Mouse (Mus musculus) thymus, postnatal 25 days (tissue): ENCODE measurements around the gene Acsf3.

Experiments
- DNase-seq: peaks from one replicate; pipeline ENCODE4 v3.0.0; 2022

The Acsf3 gene

DNA sequence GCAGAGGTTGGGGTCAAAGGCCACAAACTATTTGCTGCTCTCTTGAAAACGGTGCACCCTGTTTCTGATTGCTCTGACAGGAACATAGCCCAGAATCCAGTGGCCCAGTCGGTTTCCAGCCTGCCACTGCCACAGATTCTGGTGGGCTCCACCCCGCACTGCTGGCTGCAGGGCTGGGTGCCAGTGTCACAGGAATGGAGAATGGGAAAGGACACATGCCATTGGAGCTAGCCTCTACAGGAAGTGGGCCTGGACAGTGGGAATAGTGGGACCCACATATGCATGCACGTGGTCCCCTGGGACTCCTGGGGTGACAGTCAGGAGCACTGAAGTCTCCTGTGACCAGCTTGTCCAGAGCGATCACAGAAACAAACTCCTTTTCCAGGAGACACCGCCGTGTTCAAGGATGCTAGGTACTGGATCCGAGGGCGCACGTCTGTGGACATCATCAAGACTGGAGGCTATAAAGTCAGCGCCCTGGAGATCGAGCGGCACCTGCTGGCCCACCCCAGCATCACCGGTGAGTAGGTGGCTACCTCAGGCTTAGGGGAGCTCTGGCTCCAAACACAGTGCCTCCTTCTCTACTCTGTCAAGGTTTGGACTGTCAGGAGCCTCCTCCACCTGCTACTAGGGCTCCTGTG lies 37.4 kb downstream of the Acsf3 start:
- peak; percentile 50 for DNase-seq

DNA sequence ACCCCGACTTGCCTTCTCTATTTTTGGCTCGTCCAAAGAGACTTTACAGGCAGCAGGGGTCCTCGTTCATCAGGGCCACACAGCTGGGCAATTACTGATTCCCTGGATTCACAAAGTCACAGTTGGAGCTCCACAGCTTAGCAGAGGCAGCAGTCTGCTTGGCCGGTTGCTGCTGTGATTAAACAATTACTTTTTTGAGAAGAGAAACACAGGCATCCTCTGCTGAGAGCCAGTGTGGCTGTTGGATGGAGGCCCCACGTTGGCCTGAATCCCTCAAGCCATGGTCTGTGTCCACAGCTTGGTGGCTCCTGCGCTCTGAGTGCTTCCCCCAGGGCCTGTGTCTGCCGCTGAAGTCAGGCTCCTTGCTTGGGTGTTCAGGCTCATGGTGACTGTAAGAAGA lies 39.3 kb downstream of the Acsf3 start:
- DNase-seq = no peak

DNA sequence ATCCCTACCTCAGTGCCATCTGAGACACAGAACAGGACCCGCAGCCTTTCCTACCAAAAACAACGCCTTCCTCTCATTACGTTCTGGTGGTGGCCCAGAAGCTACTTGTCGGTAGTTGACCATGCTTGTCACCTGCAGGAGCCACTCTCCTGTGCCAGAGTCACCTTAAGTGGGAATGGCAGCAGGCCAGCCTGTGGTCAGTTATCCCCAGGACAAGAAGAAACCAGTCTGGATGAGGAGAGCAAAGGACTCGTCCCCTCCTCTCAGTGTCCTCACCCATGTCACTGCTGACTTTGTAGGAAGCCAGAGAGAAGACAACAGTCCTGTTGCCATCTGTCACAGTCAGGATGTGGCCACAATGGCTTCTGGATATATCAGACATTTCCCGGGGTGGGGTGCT lies 41.7 kb downstream of the Acsf3 start:
- no peak for DNase-seq

DNA sequence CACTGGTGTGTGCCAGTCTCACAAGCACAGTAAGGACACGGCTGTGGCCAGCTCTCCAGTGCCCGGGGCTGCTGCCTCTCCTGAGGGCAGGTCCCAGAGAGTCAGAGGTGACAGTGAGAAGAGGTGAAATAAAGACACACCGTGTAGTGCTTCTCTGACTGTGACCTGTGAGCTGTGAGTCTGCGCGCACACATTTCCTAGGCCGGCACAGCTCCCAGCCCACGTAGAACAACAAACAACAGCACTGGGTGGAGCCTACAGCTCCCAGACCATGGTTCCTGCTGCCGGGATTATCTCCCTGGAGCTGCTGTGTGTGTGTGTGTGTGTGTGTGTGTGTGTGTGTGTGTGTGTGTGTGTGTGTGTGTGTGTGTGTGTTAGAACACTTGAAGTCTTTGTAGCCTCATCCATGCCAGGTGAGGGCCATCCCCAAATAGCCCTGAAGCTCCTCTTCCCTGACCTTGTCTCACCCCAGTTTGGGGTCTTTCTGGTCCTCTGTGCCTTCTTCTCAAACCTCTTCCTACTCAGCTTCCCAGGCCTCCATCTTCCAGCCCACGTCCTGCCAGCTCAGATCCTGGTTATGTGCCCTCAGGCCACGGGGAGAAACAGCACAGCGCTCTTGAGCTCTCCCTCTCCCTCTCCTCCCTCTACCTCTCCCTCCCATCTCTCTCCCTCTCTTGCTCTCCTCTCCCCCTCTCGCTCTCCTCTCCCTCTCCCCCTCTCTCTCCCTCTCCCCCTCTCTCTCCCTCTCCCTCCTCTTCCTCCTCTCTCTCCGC lies 42.6 kb downstream of the Acsf3 start:
- no peak for DNase-seq

DNA sequence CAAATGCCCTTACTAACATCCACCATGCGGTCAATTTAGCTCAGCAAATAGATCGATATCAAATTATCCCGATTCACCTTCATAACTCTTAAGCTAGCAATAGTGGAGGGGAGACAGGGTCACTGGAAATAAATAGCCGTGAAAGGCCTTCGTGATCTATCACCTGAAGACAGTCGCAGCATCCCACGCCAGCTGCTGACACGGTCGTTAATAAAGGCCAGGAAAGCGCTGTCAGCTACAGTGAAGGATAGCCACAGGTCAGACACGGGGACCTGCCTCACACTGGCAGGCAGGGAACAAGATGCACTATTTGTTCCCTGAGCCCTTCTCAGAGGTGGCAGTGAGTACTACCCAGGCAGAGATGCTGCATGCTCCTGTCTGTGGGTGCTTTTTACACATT lies 44.5 kb downstream of the Acsf3 start:
- no peak for DNase-seq

DNA sequence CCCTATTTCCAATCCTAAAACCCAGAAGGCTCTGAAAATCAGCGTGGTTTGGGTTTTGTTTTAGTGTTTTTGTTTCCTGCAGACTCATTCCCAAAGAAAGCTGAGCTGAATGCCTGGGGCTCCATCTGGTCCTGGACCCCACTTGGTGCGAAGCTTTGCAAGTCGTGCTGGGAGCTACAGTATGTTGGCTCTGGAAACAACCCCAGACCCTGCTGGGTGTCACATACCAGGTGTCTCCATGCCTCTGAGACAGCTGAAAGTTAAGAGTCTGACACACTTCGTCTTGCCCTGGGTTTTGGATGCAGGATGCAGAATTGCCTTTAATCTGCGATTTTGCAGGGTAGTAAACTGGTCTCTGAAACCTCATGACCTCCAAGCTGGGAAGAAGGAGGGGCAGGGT lies 49.3 kb downstream of the Acsf3 start:
- DNase-seq = peak; percentile 28

DNA sequence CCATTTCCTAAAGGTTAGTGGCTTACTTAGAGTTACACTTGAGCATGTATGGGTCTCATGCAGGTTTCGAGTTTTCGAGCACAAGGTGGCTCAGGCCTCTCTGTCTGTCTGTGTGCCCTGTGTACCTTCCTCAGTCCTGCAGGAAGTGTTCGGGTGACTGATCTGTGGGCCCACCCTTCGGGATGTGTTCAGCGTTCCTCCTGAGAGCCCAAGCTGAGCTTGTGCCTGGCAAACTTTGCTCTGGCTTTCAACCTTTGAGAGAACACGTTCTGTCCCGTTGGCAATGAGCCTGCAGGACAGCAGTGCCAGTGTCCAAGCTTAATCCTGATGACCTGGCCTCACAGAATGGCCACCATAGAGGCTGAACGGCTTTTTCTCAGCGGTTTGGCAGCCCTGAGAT lies 49.7 kb downstream of the Acsf3 start:
- DNase-seq = no peak

DNA sequence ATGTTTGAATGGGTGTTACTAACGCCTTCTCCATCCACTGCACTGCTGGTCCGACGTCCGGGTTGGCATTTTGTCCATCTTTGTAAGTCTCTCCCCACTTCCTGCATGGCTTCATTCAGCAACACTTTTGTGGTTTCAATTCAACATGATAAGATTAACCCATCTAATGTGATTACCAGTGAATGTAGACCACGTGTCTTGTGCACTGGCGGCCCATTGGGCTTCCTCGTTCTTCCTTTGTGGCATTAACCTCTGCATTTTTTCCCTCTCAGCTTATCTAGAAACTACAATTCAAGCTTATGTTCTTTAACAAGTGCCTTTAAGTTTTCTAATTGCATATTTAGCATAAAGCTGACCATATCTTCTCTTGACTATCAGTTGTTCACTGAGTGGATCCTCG lies 50.1 kb downstream of the Acsf3 start:
- no peak for DNase-seq

DNA sequence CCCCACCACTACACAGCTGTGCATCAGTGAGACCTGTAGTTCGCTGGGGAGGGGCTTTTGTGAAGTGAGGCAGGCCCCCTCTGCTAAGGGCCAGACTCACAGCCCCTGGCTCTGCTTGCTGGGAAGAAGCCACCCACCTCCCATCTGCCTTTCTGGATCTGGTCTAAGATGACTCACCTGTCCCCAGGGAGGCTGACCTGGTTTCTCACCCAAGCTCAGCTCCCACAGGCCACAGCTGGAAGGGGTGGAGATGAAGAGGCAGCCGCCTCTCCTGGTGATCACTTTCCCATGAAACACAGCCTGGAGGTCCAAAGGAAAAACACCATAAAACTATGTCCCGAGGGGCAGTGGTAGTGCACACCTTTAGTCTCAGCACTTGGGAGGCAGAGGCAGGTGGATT lies 54.1 kb downstream of the Acsf3 start:
- no peak for DNase-seq

DNA sequence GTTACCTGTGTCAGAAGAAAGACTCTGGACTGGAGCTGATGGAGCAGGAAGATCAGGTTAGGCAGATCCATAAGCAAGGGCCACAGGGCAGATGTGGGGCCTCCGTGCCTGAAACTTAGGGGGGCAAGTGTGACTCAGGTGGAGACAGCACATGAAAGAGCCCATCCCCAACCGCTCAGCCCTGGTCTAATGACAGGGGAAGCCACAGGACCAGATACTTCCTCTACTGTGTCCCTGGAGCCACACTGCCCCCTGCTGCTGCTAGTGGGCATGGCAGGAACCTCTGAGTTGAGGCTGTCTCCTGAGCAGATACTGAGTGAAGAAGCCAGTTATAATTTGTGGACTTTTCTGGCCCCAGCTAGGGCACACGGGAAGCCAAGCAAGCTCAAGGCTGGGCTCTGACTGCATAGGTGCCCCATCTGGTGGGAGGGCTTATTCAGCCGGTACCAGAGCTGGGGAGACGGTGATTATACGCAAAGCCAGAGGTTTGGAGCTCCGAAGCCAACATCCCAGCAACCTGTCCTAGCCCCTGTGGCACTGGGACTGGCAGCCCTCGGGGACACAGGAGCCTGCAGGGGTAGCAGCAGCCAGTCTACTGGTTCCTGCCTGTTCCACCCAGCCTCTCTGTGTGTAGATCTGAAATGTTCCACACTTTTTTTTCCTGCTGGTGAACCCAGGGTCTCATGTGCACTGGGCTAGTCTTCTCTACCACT lies 55.2 kb downstream of the Acsf3 start:
- peak; percentile 97 for DNase-seq

DNA sequence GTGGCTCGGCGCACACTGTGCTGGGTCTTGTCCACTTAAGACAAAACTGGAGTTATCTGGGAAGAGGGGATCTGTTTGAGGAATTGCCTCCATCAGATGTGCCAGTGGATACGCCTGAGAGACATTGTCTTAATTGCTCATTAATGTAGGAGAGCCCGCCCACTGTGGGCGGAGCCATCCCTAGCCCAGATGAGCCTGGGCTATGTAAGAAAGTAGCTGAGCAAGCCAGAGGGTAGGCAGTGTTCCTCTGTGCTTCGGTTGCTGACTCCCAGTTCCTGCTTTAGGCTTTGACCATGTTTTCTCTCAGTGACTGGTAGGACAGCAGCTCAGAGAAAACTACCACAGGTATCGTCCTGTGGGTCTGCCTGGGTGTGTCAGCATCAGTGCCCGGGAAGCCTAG lies 59.1 kb downstream of the Acsf3 start:
- DNase-seq = no peak

DNA sequence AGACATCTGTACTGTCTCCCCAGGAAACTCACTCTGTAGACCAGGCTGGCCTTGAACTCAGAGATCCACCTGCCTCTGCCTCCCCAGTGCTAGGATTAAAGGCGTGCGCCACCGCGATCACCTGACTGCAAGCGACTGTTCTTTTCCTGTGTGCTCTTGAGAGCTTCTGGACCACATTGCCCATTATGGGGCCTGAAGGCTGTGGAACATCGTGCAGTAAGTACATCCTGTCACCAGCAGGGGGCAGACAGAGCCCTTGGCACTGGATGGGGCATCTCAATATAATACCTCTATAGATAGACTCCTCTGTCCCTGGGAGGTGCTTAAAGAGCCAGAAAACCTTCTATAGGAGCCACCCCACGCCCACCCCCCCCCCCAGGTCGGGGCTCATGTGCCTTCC lies 59.7 kb downstream of the Acsf3 start:
- DNase-seq = peak; percentile 80

DNA sequence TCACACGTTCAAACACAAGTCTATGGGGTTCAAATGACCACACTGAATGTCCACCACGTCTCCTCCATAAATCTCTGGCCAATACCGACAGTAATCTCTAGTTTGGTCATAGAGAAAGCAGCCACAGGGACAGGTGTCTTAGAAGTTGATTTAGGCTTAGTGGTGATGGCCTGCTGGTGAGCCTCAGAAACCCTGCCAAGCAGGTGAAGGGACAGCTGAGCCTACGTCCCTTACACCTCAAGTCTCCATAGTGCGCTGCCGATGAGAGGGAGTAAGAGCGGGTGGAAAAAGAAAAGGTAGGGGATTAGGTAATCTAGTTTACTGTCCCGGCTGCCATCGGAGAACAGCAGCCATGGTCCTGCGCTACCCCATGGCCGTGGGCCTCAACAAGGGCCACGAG lies 60.9 kb downstream of the Acsf3 start:
- no peak for DNase-seq

DNA sequence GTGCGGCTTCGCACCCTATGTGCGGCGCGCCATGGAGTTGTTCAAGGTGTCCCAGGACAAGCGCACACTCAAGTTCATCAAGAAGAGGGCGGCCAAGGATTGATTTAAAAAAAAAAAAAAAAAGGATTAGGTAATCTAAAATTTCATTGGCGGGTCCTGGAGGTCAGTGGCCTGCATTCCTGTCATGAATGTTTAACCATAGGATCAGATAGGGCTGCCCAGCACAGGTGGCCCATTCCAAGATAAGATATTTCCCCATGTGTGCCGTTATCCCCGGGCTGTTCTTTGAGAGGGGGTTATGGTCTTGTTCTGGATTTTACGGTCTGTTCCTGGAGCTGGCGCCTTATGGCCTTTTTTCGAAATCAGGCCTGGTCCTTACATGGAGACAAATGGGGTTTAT lies 61.4 kb downstream of the Acsf3 start:
- DNase-seq = no peak

DNA sequence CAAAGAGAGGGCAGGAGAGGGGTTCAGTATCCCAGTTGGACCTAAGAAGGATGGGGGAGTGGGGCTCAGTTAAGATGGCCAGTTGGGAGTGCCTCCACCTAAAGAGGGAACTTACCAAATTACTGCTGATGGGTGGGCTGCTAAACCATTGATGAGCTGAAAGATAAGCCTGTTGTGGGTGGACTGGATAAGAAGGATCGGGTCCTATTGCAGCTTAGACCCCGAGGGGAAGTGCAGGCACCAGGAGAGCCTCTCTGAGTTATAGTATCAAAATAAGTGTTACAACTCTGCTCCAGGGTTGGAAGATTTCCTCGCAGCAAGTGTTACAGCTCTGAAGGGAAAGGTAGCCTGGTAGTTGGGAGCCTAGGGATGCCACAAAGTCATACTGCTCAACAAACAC lies 68.9 kb downstream of the Acsf3 start:
- DNase-seq = no peak

DNA sequence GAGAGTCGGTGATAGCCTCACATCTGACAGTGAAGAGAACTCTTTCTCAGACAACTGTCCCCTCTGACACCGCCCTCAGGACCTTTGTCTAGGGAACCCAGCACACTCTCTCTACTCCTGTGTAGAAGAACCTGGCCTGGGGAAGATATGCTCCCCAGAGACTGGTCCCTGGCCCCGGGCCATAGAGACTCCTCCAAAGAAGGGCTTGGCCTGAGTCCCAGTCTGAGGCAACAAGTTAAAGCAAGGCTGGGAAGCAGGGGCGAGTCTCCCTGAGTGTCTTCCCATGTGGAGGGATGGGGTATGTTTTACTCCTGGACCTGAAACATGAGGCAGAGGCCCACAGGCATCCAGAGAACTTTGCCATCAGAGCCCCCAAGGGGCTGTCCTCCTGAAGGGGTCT lies 70.4 kb downstream of the Acsf3 start:
- no peak for DNase-seq

DNA sequence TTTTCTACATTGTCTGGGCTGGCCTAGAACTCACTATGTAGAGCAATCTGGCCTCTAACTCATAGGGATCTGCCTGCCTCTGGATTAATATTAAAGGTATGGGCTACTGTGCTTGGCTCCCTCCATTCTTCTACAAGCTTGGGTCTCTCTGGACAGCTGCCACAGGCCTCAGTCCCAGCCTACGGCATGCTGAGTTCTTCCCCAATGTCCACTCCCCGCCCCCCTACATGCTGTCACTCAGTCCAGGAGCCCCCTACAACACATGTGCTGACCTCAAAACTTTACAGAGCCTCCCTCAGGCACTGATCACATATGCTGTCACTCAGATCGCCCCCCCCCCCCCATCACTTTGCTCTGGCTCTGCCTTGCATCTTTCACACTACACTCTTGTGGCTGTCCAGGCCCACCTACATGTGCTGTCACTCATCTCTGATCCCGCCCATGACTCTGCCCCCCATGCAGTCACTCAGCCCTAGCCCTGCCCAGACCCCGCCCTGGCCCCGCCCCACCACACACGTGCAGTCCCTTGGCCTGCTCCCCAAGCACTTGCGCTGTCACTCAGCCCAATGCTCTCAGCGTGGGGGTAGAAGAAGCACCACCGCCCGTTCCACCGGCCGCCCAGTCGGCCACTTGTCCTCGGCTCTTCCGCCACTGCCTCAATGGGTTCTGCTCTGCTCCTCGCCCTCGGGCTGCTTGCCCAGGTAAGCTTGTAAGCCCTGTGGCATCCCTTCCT lies 72.7 kb downstream of the Acsf3 start, which contains the start of gene Cdh15:
TSS of gene Cdh15 (plus strand) at position 138 of the 733 bp plus-strand sequence.
- peak; percentile 40 for DNase-seq

DNA sequence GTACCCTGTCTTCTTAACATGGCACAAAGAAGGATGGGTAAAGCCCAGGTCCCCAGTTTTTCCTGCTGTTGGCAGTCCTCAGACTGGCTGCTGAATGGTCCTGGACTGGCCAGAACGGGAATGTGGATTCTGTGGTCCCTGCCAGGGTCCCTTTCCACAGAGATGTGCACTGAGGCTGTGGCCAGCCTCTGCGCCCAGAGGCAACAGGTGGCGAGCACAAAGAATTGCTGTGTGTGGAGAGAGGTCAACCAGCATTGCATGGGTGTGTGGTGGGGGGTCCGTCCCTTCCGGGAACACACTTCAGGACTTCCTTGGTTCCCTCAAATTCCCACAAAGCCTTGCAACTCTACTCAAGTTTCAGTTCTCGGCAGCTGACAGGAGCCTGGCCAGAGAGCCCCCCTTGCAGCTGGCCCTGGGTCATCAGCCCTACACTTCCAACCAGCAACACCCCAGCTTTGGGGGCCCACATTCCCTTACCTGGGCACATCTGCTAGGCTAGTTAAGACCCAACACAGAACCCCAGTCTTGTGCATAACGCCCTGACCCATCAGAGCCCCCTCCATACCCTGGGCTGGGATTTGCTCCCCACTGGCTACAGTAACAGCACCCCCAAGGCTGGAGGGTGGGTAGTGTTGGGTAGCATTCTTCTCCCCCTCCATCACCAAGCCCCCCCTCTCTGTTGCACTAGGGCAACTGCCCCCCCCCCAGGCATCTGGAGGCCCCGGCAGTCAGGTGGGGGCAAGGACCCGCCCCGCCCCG lies 74.0 kb downstream of the Acsf3 start:
- no peak for DNase-seq

DNA sequence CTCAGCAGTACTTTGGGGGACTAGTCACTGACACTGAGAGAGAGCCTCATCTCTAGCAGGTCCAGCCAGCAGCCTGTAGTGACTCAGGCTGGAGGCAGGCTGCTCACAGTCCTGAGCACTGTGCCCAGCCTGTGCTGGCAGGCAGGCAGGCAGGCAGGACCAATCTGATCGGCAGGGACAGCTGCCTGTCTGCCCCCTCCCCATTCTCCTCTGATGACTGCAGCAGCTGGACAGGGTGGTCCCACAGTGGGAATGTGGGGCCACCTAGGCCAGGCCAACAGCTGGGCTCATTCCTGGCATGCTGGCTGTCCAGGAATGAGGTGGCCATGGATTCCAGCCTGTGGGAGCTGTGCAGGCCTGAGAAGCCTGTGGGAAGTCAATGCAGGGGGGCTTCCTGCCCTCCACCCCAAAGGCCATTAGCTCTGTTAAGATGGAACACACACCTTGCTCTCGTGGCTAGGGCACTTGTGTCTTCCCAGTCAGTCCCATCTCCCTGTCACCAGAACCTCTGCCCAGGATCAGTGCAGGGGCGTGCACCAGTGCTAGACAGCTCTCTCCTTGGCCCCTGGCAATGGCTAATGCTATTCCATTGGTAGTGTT lies 75.5 kb downstream of the Acsf3 start:
- no peak for DNase-seq

DNA sequence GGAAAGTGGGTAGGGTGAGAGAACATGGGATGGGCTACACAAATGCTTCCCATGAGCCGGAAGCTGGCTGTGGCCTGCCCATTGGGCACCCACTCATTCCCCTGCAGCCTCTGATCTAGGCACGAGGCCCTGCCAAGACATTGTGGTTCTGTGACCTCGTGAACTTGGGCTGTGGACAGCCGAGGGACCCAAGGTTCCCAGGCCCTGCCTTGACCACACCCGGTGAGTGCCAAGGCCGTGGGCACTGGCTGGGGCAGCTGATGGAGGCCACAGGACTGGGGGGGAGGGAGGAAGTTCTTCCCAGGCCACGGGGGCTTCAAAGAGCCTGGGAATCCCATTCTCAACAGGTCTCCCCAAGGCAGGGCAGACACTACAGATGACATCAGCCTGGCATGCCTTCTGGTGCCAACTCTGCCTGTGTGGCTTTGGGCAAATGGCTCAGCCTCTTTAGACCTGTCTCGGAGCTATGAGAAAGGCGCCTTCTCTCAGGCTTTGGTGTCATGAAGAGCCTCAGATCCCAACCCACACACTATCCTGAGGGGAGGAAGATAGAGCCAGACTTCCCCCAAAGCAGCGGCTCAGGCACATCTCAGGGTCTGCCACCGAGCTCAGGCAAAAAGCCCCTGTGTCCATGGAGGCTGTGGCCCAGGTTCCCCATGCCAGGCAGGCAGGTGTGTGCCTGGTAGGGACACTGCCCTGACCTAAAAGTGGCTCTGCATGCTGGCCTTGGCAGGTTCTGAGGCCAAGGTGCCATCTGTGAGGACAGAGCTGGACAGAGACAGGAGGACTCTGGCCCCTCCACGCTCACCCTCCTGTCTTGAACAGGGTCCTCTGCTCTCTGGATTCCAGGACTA lies 76.6 kb downstream of the Acsf3 start:
- no peak for DNase-seq

DNA sequence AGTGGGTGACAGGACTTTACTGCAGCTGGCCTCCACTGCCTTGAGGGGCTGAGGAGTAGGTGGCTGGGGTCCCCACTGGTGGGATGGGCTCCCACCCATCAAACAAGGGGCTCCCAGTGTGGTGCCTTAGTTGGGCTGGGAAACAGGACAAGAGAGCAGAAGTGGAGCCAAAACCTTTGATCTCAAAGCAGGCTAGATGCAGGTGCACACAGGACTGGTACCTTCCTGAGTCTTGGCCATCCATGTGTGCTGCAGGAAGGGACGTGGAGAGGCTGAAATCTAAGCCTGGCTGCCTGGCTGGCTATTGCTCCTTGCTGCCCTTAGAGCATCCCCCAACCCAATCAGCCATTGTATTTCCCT lies 77.2 kb downstream of the Acsf3 start:
- no peak for DNase-seq
